Mouse (Mus musculus) cerebellum, adult 18-20 months (tissue): ENCODE data around the gene Nfix.

Experiments used
- DNase-seq, 2 experiments: peaks; one replicate each; pipeline ENCODE4 v3.0.0; 2021

Nfix gene

GRCm38 (mm10) chr8:84661961-84662571 is 138.1 kb downstream of the Nfix start:
- peak; percentile 46 to 60 for DNase-seq

GRCm38 (mm10) chr8:84661458-84661871 is 138.7 kb downstream of the Nfix start:
- peak; percentile 74 to 75 for DNase-seq

GRCm38 (mm10) chr8:84660819-84661457 is 139.2 kb downstream of the Nfix start:
- no peak for DNase-seq

GRCm38 (mm10) chr8:84659936-84660818 is 140.0 kb downstream of the Nfix start:
- DNase-seq = no peak

- no peak for DNase-seq
Measured at GRCm38 (mm10) chr8:84658951-84659350, 141.2 kb downstream of the Nfix start.

- DNase-seq = no peak
Measured at GRCm38 (mm10) chr8:84657680-84658079, 142.5 kb downstream of the Nfix start.

GRCm38 (mm10) chr8:84657203-84657602 is 142.9 kb downstream of the Nfix start:
- no peak for DNase-seq

- peak; percentile 49 to 56 for DNase-seq
Measured at GRCm38 (mm10) chr8:84656641-84657126, 143.5 kb downstream of the Nfix start.

GRCm38 (mm10) chr8:84656191-84656525 is 144.0 kb downstream of the Nfix start:
- DNase-seq = no peak

GRCm38 (mm10) chr8:84655336-84656190 is 144.6 kb downstream of the Nfix start:
- no peak for DNase-seq

GRCm38 (mm10) chr8:84654597-84654996 is 145.5 kb downstream of the Nfix start:
- no peak for DNase-seq

GRCm38 (mm10) chr8:84653092-84653631 is 147.0 kb downstream of the Nfix start:
- DNase-seq = no peak

GRCm38 (mm10) chr8:84650213-84650612 is 149.9 kb downstream of the Nfix start:
- DNase-seq = no peak
